Mouse (Mus musculus) small intestine, adult 2 months (tissue): ENCODE results near the gene Pthlh. TPM values are rescaled to one million over a fixed set of nuclear protein-coding genes. Genes with fewer than 3 reads are reported as not detected.
A peak's percentile ranks its signal among the peaks of the same experiment; 100 is the strongest.

Source experiments
- H3K27ac ChIP-seq: fragments of 200-500 bp; 2 replicates; pipeline ENCODE4 v1.5.1; 2012; ENCODE audit warnings: low read depth, low read length, control low read depth, inconsistent platforms; ENCODE audit not compliant: insufficient read depth
- H3K27me3 ChIP-seq: fragments of 200-500 bp; 2 replicates; pipeline ENCODE4 v1.6.1; 2012; ENCODE audit warnings: mild to moderate bottlenecking, moderate library complexity, low read length, inconsistent platforms; ENCODE audit not compliant: control insufficient read depth, insufficient read depth
- H3K36me3 ChIP-seq: fragments of 200-500 bp; 2 replicates; pipeline ENCODE4 v1.6.1; 2012; ENCODE audit warnings: mild to moderate bottlenecking, low read length, control low read depth, inconsistent platforms; ENCODE audit not compliant: control insufficient read depth, insufficient read depth
- H3K4me1 ChIP-seq: fragments of 200-500 bp; 2 replicates; pipeline ENCODE4 v1.6.1; 2012; ENCODE audit warnings: low read length, inconsistent platforms, mixed read lengths; ENCODE audit not compliant: control insufficient read depth, insufficient read depth, insufficient read length
- H3K4me3 ChIP-seq: fragments of 200-500 bp; 2 replicates; pipeline ENCODE4 v1.5.1; 2012; ENCODE audit warnings: low read depth, mild to moderate bottlenecking, control low read depth, inconsistent platforms, low read length, moderate library complexity
- CTCF ChIP-seq: fragments of 200-500 bp; IDR thresholded peaks from 2 replicates; pipeline ENCODE4 v1.5.1; 2012; ENCODE audit warnings: low read depth, mild to moderate bottlenecking, control low read depth, inconsistent platforms, low read length, moderate library complexity, mixed read lengths; ENCODE audit not compliant: insufficient replicate concordance, insufficient read length; ENCODE audit errors: extremely low read depth
- POLR2A ChIP-seq: fragments of 200-500 bp; IDR thresholded peaks from 2 replicates; pipeline ENCODE4 v1.6.1; 2012; ENCODE audit warnings: low read depth, mild to moderate bottlenecking, control low read depth, inconsistent platforms, low read length, moderate library complexity
- WGBS: fragments of 180-500 bp; shearing (Covaris S2); methylation state at CpG from one replicate; pipeline ENCODE4 v1.1.7; 2018; 5-methylcytosine and 5-hydroxymethylcytosine counted together
- polyA plus RNA-seq: library from polyadenylated mRNA; depleted of rRNA; stranded (reverse); fragments of >200 nt; gene quantifications from 2 replicates; pipeline ENCODE4 v1.2.3, GENCODE M21; 2012; rRNA removed

The Pthlh gene
- polyA plus RNA-seq, 1 experiment = 0.41 TPM

GRCm38 (mm10) chr6:147241541-147241940, 22.4 kb downstream of the Pthlh start:
- Histone ChIP-seq H3K4me3 (no peak overlapping the region), H3K4me1 (no peaks in the 10 kb centered on the region), H3K36me3 (no peaks in the 10 kb centered on the region), H3K27ac (no peak overlapping the region), H3K27me3 (no peaks in the 10 kb centered on the region)
- WGBS = 65% methylated on average over 3 of the region's 3 CpGs
- TF ChIP-seq POLR2A = no peak
- TF ChIP-seq CTCF = no peak

DNA sequence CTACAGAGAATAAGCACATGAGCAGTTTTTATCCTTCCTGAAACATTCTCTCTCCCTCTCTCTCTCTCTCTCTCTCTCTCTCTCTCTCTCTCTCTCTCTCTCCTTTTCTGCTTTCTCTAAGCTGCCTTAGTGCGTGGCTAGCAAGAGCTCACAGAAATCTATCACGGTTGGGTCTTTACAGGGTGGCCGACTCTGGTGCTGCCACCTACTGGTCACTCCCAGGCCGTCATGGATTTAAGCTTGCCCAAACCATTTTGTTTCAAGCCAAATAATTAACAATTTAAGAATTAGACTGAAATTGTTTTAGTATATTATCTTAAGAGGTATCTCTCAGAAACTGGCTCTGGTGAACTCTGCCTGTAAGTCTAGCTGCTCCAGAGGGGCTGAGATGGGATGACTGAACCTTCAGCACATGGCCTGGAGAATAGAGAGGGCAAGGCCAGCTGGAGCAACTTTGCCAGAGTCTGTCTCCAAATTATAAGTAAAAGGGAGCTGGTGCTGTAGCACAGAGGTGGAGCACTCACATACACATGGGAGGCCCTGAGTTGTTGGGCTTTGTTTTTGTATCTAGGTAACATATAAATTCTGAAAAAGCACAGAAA, 23.7 kb downstream of the Pthlh start:
- no peaks in the 10 kb centered on the region for H3K27me3 ChIP-seq
- H3K36me3 ChIP-seq = no peaks in the 10 kb centered on the region
- H3K27ac ChIP-seq = no peak overlapping the region
- peak; percentile 74; the same call in 1 of the 2 replicates for TF ChIP-seq CTCF
- no peak for TF ChIP-seq POLR2A
- 0% methylated on average over 4 of the region's 4 CpGs for WGBS
- H3K4me3 ChIP-seq = no peak overlapping the region
- H3K4me1 ChIP-seq = no peaks in the 10 kb centered on the region

DNA sequence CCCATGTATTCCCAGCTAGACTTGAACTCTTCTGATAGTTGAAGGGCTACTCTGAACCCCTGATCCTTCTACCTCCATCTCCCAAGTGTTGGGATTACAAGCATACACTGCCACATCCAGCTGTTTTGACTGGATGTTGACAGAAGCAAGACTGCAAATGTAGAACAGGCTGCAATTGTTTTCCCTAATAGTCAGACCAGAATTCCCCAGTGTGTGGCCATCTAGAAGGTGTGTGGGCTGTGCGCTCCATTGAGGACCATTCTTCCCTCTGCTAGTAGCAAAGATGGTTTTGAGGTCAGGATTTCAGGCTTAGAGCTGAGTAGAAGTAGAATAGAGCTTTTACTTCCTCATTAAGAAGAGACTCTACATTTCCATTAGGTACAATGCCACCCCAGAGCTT, 37.3 kb downstream of the Pthlh start:
- WGBS = 90% methylated on average over 1 of the region's 1 CpGs
- Histone ChIP-seq H3K27ac (no peak overlapping the region), H3K36me3 (no peaks in the 10 kb centered on the region), H3K4me3 (no peak overlapping the region), H3K4me1 (no peaks in the 10 kb centered on the region), H3K27me3 (no peaks in the 10 kb centered on the region)
- TF ChIP-seq POLR2A (no peak), CTCF (no peak)

GRCm38 (mm10) chr6:147219099-147219498, 44.9 kb downstream of the Pthlh start:
- TF ChIP-seq CTCF (no peak), POLR2A (no peak)
- H3K27me3 ChIP-seq = no peaks in the 10 kb centered on the region
- no peak overlapping the region for H3K4me3 ChIP-seq
- no peaks in the 10 kb centered on the region for H3K4me1 ChIP-seq
- H3K27ac ChIP-seq = no peak overlapping the region
- 79% methylated on average over 5 of the region's 5 CpGs for WGBS
- H3K36me3 ChIP-seq = no peaks in the 10 kb centered on the region

- H3K36me3 ChIP-seq = no peaks in the 10 kb centered on the region
- no peaks in the 10 kb centered on the region for H3K4me1 ChIP-seq
- no peak overlapping the region for H3K27ac ChIP-seq
- no peak overlapping the region for H3K4me3 ChIP-seq
- TF ChIP-seq POLR2A (no peak), CTCF (no peak)
- 83% methylated on average over 1 of the region's 1 CpGs for WGBS
- H3K27me3 ChIP-seq = no peaks in the 10 kb centered on the region
Measured at GRCm38 (mm10) chr6:147216156-147216555, 47.8 kb downstream of the Pthlh start.

- H3K36me3 ChIP-seq = no peaks in the 10 kb centered on the region
- no peak overlapping the region for H3K27ac ChIP-seq
- H3K4me3 ChIP-seq = no peak overlapping the region
- no peak for TF ChIP-seq POLR2A
- TF ChIP-seq CTCF = no peak
- no peaks in the 10 kb centered on the region for H3K27me3 ChIP-seq
- no peaks in the 10 kb centered on the region for H3K4me1 ChIP-seq
- 78% methylated on average over 5 of the region's 5 CpGs for WGBS
Measured at GRCm38 (mm10) chr6:147207821-147208330, 56.1 kb downstream of the Pthlh start.

Other genes starting within 250 kb of the Pthlh start
- gene Rep15, start 231.6 kb downstream of the Pthlh start, polyA plus RNA-seq = 5.7 and 6.3 TPM in 2 replicates
- gene Mrps35, start 221.4 kb downstream of the Pthlh start, polyA plus RNA-seq = 3.8 and 7.7 TPM in 2 replicates
- gene Mansc4, start 177.2 kb downstream of the Pthlh start, polyA plus RNA-seq = 0.24 TPM in 1 of 2 replicates, not detected in the other
- 3.9 and 6.4 TPM in 2 replicates for gene Klhl42, start 172.8 kb downstream of the Pthlh start, polyA plus RNA-seq
- 5.6 and 13.7 TPM in 2 replicates for gene Ccdc91, start 211.6 kb upstream of the Pthlh start, polyA plus RNA-seq